Mouse (Mus musculus) midbrain, embryonic 10.5 days (tissue): Measurements from ENCODE around the gene Fem1a. TPM values are rescaled to one million over a fixed set of nuclear protein-coding genes. Genes with fewer than 3 reads are reported as not detected.
A peak's percentile ranks its signal among the peaks of the same experiment; 100 is the strongest.

Experiments
- DNase-seq: peaks from one replicate; pipeline ENCODE4 v3.0.0-alpha.2; 2017; ENCODE audit warnings: low spot score
- H3K27ac ChIP-seq: fragments of 300-500 bp; sonication (generic); replicated peaks from 2 replicates; pipeline ENCODE4 v1.5.1; 2016; ENCODE audit warnings: mild to moderate bottlenecking
- H3K27me3 ChIP-seq: fragments of 300-500 bp; sonication (generic); 2 replicates; pipeline ENCODE4 v1.6.1; 2016; ENCODE audit warnings: low read depth, mild to moderate bottlenecking; ENCODE audit not compliant: poor library complexity, severe bottlenecking
- H3K36me3 ChIP-seq: fragments of 300-500 bp; sonication (generic); 2 replicates; pipeline ENCODE4 v1.6.1; 2016; ENCODE audit warnings: mild to moderate bottlenecking, moderate library complexity
- H3K4me1 ChIP-seq: fragments of 300-500 bp; sonication (generic); 2 replicates; pipeline ENCODE4 v1.6.1; 2016
- H3K4me3 ChIP-seq: fragments of 300-500 bp; sonication (generic); 2 replicates; pipeline ENCODE4 v1.5.1; 2016; ENCODE audit warnings: mild to moderate bottlenecking, moderate library complexity
- H3K9me3 ChIP-seq: fragments of 300-500 bp; sonication (generic); replicated peaks from 2 replicates; pipeline ENCODE4 v1.6.1; 2016; ENCODE audit warnings: mild to moderate bottlenecking
- WGBS: fragments of 180-500 bp; shearing (Covaris S2); methylation state at CpG from one replicate; pipeline ENCODE4 v1.1.7; 2016; 5-methylcytosine and 5-hydroxymethylcytosine counted together
- polyA plus RNA-seq: library from polyadenylated mRNA; unstranded; fragments of >200 nt; fragmentation: Nextera tagmentation; extraction: Ambion mirVana; gene quantifications from 2 replicates; pipeline ENCODE4 v1.2.1, GENCODE M21; 2016

Gene Fem1a
- polyA plus RNA-seq, result 11.7 and 15.1 TPM in 2 replicates

- H3K4me1 ChIP-seq, result peaks cover 46% of the 10 kb centered on the region
- H3K27me3 ChIP-seq, result no peaks in the 10 kb centered on the region
- H3K9me3 ChIP-seq, result no peaks in the 10 kb centered on the region
- H3K36me3 ChIP-seq, result peaks cover 40% of the 10 kb centered on the region
- WGBS, result under 1% methylated on average over 28 of the region's 28 CpGs
- H3K4me3 ChIP-seq, result peak within 1 kb of the TSS; percentile 74
- H3K27ac ChIP-seq, result peak within 1 kb of the TSS; percentile 85
- DNase-seq, result peak; percentile 93
Observed at GRCm38 (mm10) chr17:56256239-56256881, at the start of gene Fem1a. Gene Fem1a, plus strand, starts transcription at chr17:56256810.

GRCm38 (mm10) chr17:56206986-56207674, 49.5 kb upstream of the Fem1a start:
- no peak overlapping the region for H3K27ac ChIP-seq
- no peaks in the 10 kb centered on the region for H3K4me1 ChIP-seq
- no peak overlapping the region for H3K4me3 ChIP-seq
- WGBS, result 88% methylated on average over 6 of the region's 6 CpGs
- DNase-seq, result no peak
- no peaks in the 10 kb centered on the region for H3K27me3 ChIP-seq
- H3K9me3 ChIP-seq, result no peaks in the 10 kb centered on the region
- peaks cover 100% of the 10 kb centered on the region for H3K36me3 ChIP-seq

- H3K27ac ChIP-seq, result no peak overlapping the region
- 92% methylated on average over 9 of the region's 9 CpGs for WGBS
- H3K27me3 ChIP-seq, result no peaks in the 10 kb centered on the region
- no peak for DNase-seq
- no peaks in the 10 kb centered on the region for H3K4me1 ChIP-seq
- H3K36me3 ChIP-seq, result peaks cover 98% of the 10 kb centered on the region
- H3K4me3 ChIP-seq, result no peak overlapping the region
- H3K9me3 ChIP-seq, result no peaks in the 10 kb centered on the region
Observed at GRCm38 (mm10) chr17:56207963-56208530, 48.6 kb upstream of the Fem1a start.

GRCm38 (mm10) chr17:56208821-56209220, 47.8 kb upstream of the Fem1a start:
- H3K27ac ChIP-seq, result no peak overlapping the region
- H3K36me3 ChIP-seq, result peaks cover 92% of the 10 kb centered on the region
- 86% methylated on average over 3 of the region's 3 CpGs for WGBS
- no peaks in the 10 kb centered on the region for H3K27me3 ChIP-seq
- no peaks in the 10 kb centered on the region for H3K9me3 ChIP-seq
- H3K4me3 ChIP-seq, result no peak overlapping the region
- no peak for DNase-seq
- no peaks in the 10 kb centered on the region for H3K4me1 ChIP-seq

GRCm38 (mm10) chr17:56211090-56211489, 45.5 kb upstream of the Fem1a start:
- 94% methylated on average over 2 of the region's 2 CpGs for WGBS
- Histone ChIP-seq H3K4me3 (no peak overlapping the region), H3K36me3 (peaks cover 84% of the 10 kb centered on the region), H3K9me3 (no peaks in the 10 kb centered on the region), H3K27me3 (no peaks in the 10 kb centered on the region), H3K27ac (no peak overlapping the region), H3K4me1 (peaks cover 7% of the 10 kb centered on the region; the same call in 1 of the 2 replicates)
- no peak for DNase-seq

GRCm38 (mm10) chr17:56212676-56213075, 43.9 kb upstream of the Fem1a start:
- Histone ChIP-seq H3K36me3 (peaks cover 68% of the 10 kb centered on the region), H3K27me3 (no peaks in the 10 kb centered on the region), H3K9me3 (no peaks in the 10 kb centered on the region), H3K4me3 (no peak overlapping the region), H3K4me1 (peaks cover 23% of the 10 kb centered on the region), H3K27ac (no peak overlapping the region)
- WGBS, result 80% methylated on average over 6 of the region's 6 CpGs
- DNase-seq, result no peak

GRCm38 (mm10) chr17:56214229-56214628, 42.4 kb upstream of the Fem1a start:
- Histone ChIP-seq H3K27ac (no peak overlapping the region), H3K27me3 (no peaks in the 10 kb centered on the region), H3K4me1 (peaks cover 31% of the 10 kb centered on the region), H3K36me3 (peaks cover 52% of the 10 kb centered on the region), H3K9me3 (no peaks in the 10 kb centered on the region), H3K4me3 (no peak overlapping the region)
- DNase-seq, result no peak
- WGBS, result 78% methylated on average over 1 of the region's 1 CpGs

GRCm38 (mm10) chr17:56217670-56218069, 38.9 kb upstream of the Fem1a start:
- no peaks in the 10 kb centered on the region for H3K27me3 ChIP-seq
- H3K9me3 ChIP-seq, result no peaks in the 10 kb centered on the region
- peaks cover 34% of the 10 kb centered on the region for H3K4me1 ChIP-seq
- 73% methylated on average over 13 of the region's 13 CpGs for WGBS
- H3K27ac ChIP-seq, result peak overlapping the region; percentile 95
- peak overlapping the region; percentile 96 for H3K4me3 ChIP-seq
- DNase-seq, result no peak
- peaks cover 18% of the 10 kb centered on the region for H3K36me3 ChIP-seq

GRCm38 (mm10) chr17:56218377-56219191, 38.0 kb upstream of the Fem1a start, which contains the start of gene Dpp9:
Gene Dpp9, minus strand, starts transcription at chr17:56218905.
- Histone ChIP-seq H3K4me1 (peaks cover 34% of the 10 kb centered on the region), H3K36me3 (peaks cover 16% of the 10 kb centered on the region), H3K27me3 (no peaks in the 10 kb centered on the region), H3K27ac (peak within 1 kb of the TSS; percentile 95), H3K9me3 (no peaks in the 10 kb centered on the region), H3K4me3 (peak within 1 kb of the TSS; percentile 96)
- peak; percentile 93 for DNase-seq
- under 1% methylated on average over 69 of the region's 78 CpGs for WGBS

- peaks cover 34% of the 10 kb centered on the region for H3K4me1 ChIP-seq
- H3K27ac ChIP-seq, result peak overlapping the region; percentile 95
- no peak for DNase-seq
- H3K36me3 ChIP-seq, result peaks cover 13% of the 10 kb centered on the region
- WGBS, result 50% methylated on average over 12 of the region's 12 CpGs
- H3K4me3 ChIP-seq, result peak overlapping the region; percentile 96
- no peaks in the 10 kb centered on the region for H3K27me3 ChIP-seq
- H3K9me3 ChIP-seq, result no peaks in the 10 kb centered on the region
Observed at GRCm38 (mm10) chr17:56219251-56219650, 37.4 kb upstream of the Fem1a start.

GRCm38 (mm10) chr17:56219805-56220204, 36.8 kb upstream of the Fem1a start:
- Histone ChIP-seq H3K4me3 (peak overlapping the region; percentile 96), H3K9me3 (no peaks in the 10 kb centered on the region), H3K27me3 (no peaks in the 10 kb centered on the region), H3K27ac (no peak overlapping the region), H3K36me3 (peaks cover 7% of the 10 kb centered on the region), H3K4me1 (peaks cover 34% of the 10 kb centered on the region)
- WGBS, result 81% methylated on average over 3 of the region's 3 CpGs
- no peak for DNase-seq

- Histone ChIP-seq H3K27ac (no peak overlapping the region), H3K4me3 (no peak overlapping the region), H3K36me3 (no peaks in the 10 kb centered on the region), H3K27me3 (no peaks in the 10 kb centered on the region), H3K9me3 (no peaks in the 10 kb centered on the region), H3K4me1 (no peaks in the 10 kb centered on the region)
- no peak for DNase-seq
- WGBS, result 71% methylated on average over 1 of the region's 1 CpGs
Observed at GRCm38 (mm10) chr17:56224916-56225315, 31.7 kb upstream of the Fem1a start.
